Mouse (Mus musculus): Measurements from ENCODE around the gene 2610507B11Rik.

GRCm38 (mm10) chr11:78300917-78301316 is 39.4 kb downstream of the 2610507B11Rik start:
- TF ChIP-seq CTCF (IDR thresholded peaks at IDR 0.05; ENCODE audit: extremely low read depth, insufficient read length, insufficient replicate concordance, low read depth, low read length), result no peak
- TF ChIP-seq POLR2A (IDR thresholded peaks at IDR 0.05; ENCODE audit: low read depth, low read length), result no peak
